Mouse (Mus musculus): ENCODE data around the gene Mrps2. TPM values are rescaled to one million over a fixed set of nuclear protein-coding genes. Genes with fewer than 3 reads are reported as not detected.
"Not testable (repeated sequence)": the region's sequence is repeated elsewhere in the genome, so short reads cannot be mapped to it uniquely, and the experiment has no call there.

Gene Mrps2
- polyA plus RNA-seq, 1 experiment from 2014 or later: 65.9 TPM

DNA sequence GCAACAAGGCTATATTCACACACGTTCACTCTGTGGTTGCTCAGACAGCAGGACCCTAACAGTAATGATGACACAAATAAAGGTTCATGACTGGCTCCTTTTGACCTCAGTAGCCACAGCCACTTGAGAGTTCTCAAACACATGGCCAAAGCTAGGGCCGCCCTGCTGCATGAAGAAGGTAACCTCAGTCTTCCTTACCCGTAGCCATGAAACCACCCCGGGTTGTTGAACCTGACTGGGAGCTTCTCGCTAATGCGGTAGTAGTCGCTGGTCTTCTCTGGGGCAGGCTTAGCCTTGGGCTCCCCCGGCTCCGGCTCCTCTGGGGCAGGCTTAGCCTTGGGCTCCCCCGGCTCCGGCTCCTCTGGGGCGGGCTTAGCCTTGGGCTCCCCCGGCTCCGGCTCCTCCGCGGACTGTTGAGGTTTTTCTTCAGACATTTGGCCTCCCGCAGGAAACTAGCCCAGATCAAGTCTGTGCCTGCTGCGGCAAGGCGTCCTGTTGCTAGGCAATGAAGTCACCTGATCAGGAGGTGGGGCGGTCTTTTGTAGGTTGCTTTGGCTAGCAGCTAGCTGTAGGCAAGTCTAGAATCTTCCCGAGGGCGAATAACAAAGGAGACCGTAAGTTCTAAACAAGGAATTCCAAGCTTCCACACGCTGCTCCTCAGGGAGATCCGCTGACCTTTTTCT lies 1.9 kb upstream of the Mrps2 start, which contains the start of gene 1700007K13Rik:
1700007K13Rik (minus strand) TSS at position 497 of the 683 bp plus-strand sequence.
- H3K36me3 ChIP-seq (ENCODE audit: control insufficient read depth, insufficient read depth, low read length): peaks cover 20% of the 10 kb centered on the region
- 0 out of 2 replicates have a peak within 1 kb of the TSS, but pooled peaks have one; percentile 10 for H3K9ac ChIP-seq (ENCODE audit: low read length)
- peaks cover 6% of the 10 kb centered on the region for H3K4me1 ChIP-seq (ENCODE audit: control insufficient read depth, insufficient read depth, low read length)
- ATAC-seq (ENCODE audit: low FRiP score) (peak; percentile 64), DNase-seq (ENCODE audit: low spot score, missing footprints) (peak; percentile 93)
- H3K27me3 ChIP-seq (ENCODE audit: control insufficient read depth, insufficient read depth, low read length): peaks cover 5% of the 10 kb centered on the region; the same call in 1 of the 2 replicates
- WGBS: 4% methylated on average over 25 of the region's 25 CpGs
- H3K4me2 ChIP-seq: peak within 1 kb of the TSS; percentile 35; the same call in 1 of the 2 replicates
- H3K27ac ChIP-seq (ENCODE audit: low read depth, low read length): no peak within 1 kb of the TSS
- H3K4me3 ChIP-seq (ENCODE audit: low read depth, low read length): peak within 1 kb of the TSS; percentile 13; the same call in 1 of the 2 replicates
- no peaks in the 10 kb centered on the region for H3K9me3 ChIP-seq (ENCODE audit: control insufficient read depth, low read length)

DNA sequence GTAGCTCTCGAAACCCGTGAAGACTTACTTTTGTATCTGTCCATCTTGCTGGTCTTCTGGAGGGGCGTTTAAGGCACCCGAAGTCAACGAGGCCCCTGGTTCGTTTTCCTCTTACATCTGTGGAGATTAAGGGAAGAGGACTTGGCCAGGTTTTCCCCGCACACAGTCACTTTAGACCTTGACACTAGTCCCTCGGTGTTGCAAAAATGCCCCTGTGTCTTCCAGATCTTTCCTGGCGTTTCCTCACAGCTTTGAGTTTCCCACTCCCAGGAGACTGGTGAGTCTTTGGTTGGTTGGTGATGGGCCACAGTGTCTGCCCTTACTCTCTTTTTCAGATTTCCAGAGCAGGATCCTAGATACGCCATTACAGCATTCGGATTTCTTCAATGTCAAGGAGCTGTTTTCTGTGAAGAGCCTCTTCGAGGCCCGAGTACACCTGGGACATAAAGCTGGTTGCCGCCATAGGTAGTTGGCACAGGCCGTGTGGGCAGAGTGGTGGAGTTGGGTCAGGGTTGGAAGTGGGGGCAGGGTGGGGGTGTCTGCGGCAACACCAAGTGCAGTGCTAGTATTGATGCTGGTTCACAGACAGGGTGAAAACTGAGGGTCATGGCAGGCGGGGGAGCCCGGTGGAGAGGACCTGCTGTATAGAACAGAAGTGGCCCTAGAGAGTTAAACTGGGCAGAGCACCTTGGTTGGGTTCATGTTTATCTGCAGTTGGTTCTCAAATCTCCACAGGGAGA lies 790 bp downstream of the Mrps2 start:
- no peak overlapping the region for H3K27ac ChIP-seq (ENCODE audit: low read depth, low read length)
- ATAC-seq (ENCODE audit: low FRiP score): no peak
- no peak for DNase-seq (ENCODE audit: low spot score, missing footprints)
- H3K4me1 ChIP-seq (ENCODE audit: control insufficient read depth, insufficient read depth, low read length): peaks cover 6% of the 10 kb centered on the region
- 52% methylated on average over 18 of the region's 18 CpGs for WGBS
- H3K4me2 ChIP-seq: peak overlapping the region; percentile 87
- H3K4me3 ChIP-seq (ENCODE audit: low read depth, low read length): peak overlapping the region; percentile 95
- H3K27me3 ChIP-seq (ENCODE audit: control insufficient read depth, insufficient read depth, low read length): peaks cover 5% of the 10 kb centered on the region; the same call in 1 of the 2 replicates
- H3K9ac ChIP-seq (ENCODE audit: low read length): peak overlapping the region; percentile 98
- peaks cover 30% of the 10 kb centered on the region for H3K36me3 ChIP-seq (ENCODE audit: control insufficient read depth, insufficient read depth, low read length)
- peaks cover 3% of the 10 kb centered on the region; the same call in 1 of the 2 replicates for H3K9me3 ChIP-seq (ENCODE audit: control insufficient read depth, low read length)

DNA sequence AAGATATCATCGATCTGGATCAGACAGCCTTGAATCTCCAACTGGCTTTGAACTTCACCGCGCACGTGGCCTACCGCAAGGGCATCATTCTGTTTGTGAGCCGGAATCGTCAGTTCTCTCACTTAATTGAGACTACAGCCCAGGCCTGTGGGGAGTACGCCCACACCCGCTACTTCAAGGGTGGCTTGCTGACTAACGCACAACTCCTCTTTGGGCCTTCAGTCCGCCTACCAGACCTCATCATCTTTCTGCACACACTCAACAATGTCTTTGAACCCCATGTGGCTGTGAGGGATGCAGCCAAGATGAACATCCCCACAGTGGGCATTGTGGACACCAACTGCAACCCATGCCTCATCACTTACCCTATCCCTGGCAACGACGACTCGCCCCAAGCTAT lies 1.6 kb downstream of the Mrps2 start:
- Histone ChIP-seq H3K4me3 (ENCODE audit: low read depth, low read length) (no peak overlapping the region), H3K4me1 (ENCODE audit: control insufficient read depth, insufficient read depth, low read length) (peaks cover 6% of the 10 kb centered on the region), H3K9ac (ENCODE audit: low read length) (no peak overlapping the region), H3K4me2 (no peak overlapping the region), H3K27ac (ENCODE audit: low read depth, low read length) (no peak overlapping the region), H3K9me3 (ENCODE audit: control insufficient read depth, low read length) (peaks cover 3% of the 10 kb centered on the region; the same call in 1 of the 2 replicates), H3K27me3 (ENCODE audit: control insufficient read depth, insufficient read depth, low read length) (peaks cover 5% of the 10 kb centered on the region; the same call in 1 of the 2 replicates), H3K36me3 (ENCODE audit: control insufficient read depth, insufficient read depth, low read length) (peaks cover 30% of the 10 kb centered on the region)
- ATAC-seq (ENCODE audit: low FRiP score) (no peak), DNase-seq (ENCODE audit: low spot score, missing footprints) (no peak)
- 96% methylated on average over 14 of the region's 14 CpGs for WGBS

DNA sequence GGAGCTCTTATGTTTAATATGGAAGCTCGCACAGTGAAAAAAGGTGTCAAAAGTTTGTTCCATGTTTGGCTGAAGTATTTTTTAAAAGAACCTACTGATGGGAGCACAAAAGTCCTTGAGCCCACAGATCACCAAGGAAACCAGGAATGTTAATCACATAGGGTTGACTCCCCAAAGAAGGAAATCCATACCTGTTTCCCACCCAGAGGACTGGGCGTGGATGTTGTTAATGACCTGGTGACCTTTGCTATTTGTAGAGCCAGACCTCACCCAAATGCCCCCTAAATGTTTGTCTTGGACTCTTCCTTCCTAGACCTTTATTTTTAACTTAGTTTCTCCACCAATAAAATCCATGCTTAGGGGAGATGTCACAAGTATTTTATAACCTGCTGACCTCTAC lies 2.7 kb downstream of the Mrps2 start:
- H3K36me3 ChIP-seq (ENCODE audit: control insufficient read depth, insufficient read depth, low read length): peaks cover 30% of the 10 kb centered on the region
- H3K4me1 ChIP-seq (ENCODE audit: control insufficient read depth, insufficient read depth, low read length): peaks cover 6% of the 10 kb centered on the region
- no peak overlapping the region for H3K4me3 ChIP-seq (ENCODE audit: low read depth, low read length)
- no peak overlapping the region for H3K27ac ChIP-seq (ENCODE audit: low read depth, low read length)
- 100% methylated on average over 2 of the region's 2 CpGs for WGBS
- H3K27me3 ChIP-seq (ENCODE audit: control insufficient read depth, insufficient read depth, low read length): no peaks in the 10 kb centered on the region
- ATAC-seq (ENCODE audit: low FRiP score): no peak
- H3K9ac ChIP-seq (ENCODE audit: low read length): no peak overlapping the region
- H3K4me2 ChIP-seq: no peak overlapping the region
- DNase-seq (ENCODE audit: low spot score, missing footprints): no peak
- peaks cover 3% of the 10 kb centered on the region; the same call in 1 of the 2 replicates for H3K9me3 ChIP-seq (ENCODE audit: control insufficient read depth, low read length)

DNA sequence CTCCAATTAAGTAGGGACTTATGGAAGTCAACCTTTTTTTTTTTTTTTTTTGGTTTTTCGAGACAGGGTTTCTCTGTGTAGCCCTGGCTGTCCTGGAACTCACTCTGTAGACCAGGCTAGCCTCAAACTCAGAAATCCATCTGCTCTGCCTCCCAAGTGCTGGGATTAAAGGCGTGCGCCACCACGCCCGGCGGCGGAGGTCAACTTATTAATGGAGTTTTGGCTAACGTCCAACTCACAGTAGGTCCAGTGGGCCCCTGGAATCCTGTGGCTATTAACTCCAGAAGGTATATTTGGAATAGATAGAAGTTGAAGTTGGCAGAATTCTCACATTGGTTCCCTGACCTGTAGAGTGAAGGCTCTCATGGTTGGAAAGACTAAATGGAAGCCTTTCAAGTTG lies 4.1 kb downstream of the Mrps2 start:
- H3K9ac ChIP-seq (ENCODE audit: low read length); H3K27me3 ChIP-seq (ENCODE audit: control insufficient read depth, insufficient read depth, low read length); H3K4me2 ChIP-seq; H3K4me1 ChIP-seq (ENCODE audit: control insufficient read depth, insufficient read depth, low read length); H3K9me3 ChIP-seq (ENCODE audit: control insufficient read depth, low read length); H3K27ac ChIP-seq (ENCODE audit: low read depth, low read length); H3K4me3 ChIP-seq (ENCODE audit: low read depth, low read length); DNase-seq (ENCODE audit: low spot score, missing footprints); ATAC-seq (ENCODE audit: low FRiP score): not testable (repeated sequence)
- H3K36me3 ChIP-seq (ENCODE audit: control insufficient read depth, insufficient read depth, low read length): peaks cover 30% of the 10 kb centered on the region
- WGBS: 96% methylated on average over 8 of the region's 8 CpGs

DNA sequence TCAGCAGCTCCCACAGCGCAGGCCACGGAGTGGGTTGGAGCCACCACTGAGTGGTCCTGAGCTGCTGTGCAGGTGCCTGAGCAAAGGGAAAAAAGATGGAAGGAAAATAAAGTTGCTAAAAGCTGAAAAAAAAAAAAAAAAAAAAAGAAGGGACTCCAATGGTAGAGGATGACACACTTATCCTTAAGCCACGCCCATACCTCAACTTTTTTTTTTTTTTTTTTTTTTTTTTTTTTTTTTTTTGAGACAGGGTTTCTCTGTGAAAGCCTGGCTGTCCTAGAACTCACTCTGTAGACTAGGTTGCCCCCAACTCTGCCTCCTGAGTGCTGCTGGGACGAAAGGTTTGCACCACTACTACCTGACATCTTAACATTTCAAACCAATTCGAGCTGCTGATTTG lies 10.1 kb downstream of the Mrps2 start:
- not testable (repeated sequence) for H3K36me3 ChIP-seq (ENCODE audit: control insufficient read depth, insufficient read depth, low read length); H3K9ac ChIP-seq (ENCODE audit: low read length); ATAC-seq (ENCODE audit: low FRiP score); H3K4me3 ChIP-seq (ENCODE audit: low read depth, low read length); H3K4me1 ChIP-seq (ENCODE audit: control insufficient read depth, insufficient read depth, low read length); H3K27me3 ChIP-seq (ENCODE audit: control insufficient read depth, insufficient read depth, low read length); H3K9me3 ChIP-seq (ENCODE audit: control insufficient read depth, low read length); DNase-seq (ENCODE audit: low spot score, missing footprints); H3K4me2 ChIP-seq; H3K27ac ChIP-seq (ENCODE audit: low read depth, low read length)
- WGBS: 93% methylated on average over 5 of the region's 5 CpGs

DNA sequence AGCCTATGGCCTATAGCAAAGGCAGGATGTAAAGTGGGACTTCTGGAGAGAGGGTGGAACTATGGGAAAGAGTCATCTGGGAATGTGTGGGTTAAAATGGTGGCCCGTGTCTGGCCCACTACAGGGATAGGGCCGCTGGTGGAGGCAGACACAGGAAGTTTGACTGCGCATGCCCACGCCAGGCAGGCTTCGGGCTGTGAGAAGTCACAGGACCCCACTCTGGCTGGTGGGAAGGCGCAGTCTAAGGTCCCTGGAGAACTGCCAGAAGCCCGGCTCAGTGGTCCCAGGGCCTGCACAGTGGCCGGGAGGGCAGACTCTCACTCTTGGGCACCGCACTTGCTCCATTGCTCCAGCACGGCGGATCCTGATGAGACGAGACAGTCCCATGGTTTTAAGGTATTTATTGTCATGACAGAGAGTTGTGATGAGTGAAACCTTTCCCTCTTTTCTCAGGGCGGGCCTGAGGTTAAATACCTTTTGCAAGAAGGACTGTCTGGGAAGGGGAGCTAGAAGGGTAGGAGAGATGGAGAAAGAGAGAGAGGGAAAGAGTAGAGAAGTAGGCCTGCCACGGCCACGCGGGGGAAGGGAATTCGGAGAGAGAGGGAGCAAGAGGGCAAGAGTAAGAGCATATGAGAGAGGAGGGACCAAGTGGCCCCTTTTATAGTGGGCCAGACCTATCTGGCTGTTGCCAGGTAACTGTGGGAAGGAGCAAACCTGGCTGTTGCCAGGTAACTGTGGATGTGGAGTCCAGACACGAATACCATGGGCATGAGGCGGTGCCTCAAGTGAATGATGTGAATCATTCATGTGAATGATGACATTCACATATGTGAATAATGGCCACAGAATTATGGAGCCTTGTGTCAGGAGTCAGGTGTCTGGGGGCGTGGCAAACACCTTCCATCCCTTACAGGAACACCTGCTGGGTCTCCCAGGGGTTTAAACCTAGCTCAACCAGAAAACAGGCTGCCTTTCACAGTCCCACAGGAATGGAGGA lies 11.6 kb downstream of the Mrps2 start:
- Histone ChIP-seq H3K4me3 (ENCODE audit: low read depth, low read length) (no peak overlapping the region), H3K9ac (ENCODE audit: low read length) (no peak overlapping the region), H3K36me3 (ENCODE audit: control insufficient read depth, insufficient read depth, low read length) (no peaks in the 10 kb centered on the region), H3K4me2 (no peak overlapping the region), H3K9me3 (ENCODE audit: control insufficient read depth, low read length) (no peaks in the 10 kb centered on the region), H3K27me3 (ENCODE audit: control insufficient read depth, insufficient read depth, low read length) (no peaks in the 10 kb centered on the region), H3K27ac (ENCODE audit: low read depth, low read length) (no peak overlapping the region), H3K4me1 (ENCODE audit: control insufficient read depth, insufficient read depth, low read length) (no peaks in the 10 kb centered on the region)
- no peak for ATAC-seq (ENCODE audit: low FRiP score)
- WGBS: 85% methylated on average over 20 of the region's 20 CpGs
- DNase-seq (ENCODE audit: low spot score, missing footprints): no peak

DNA sequence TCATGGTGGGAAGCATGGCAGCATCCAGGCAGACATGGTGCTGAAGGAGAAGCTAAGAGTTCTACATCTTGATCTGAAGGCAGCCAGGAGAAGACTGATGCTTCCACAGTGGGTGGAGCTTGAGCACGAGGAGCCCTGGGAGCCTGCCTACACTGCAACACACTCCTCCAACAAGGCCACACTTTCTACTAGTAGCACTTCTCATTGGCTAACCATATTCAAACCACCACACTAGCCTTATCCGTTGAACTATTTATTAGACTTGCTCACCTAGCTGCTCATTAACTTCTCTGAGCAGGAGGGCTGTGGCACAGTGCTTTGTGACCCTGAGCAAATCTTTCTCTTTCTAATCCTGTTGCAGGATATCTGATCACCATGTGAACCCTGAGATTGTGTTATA lies 16.0 kb downstream of the Mrps2 start:
- DNase-seq (ENCODE audit: low spot score, missing footprints) (no peak), ATAC-seq (ENCODE audit: low FRiP score) (no peak)
- Histone ChIP-seq H3K27ac (ENCODE audit: low read depth, low read length) (no peak overlapping the region), H3K4me3 (ENCODE audit: low read depth, low read length) (no peak overlapping the region), H3K9me3 (ENCODE audit: control insufficient read depth, low read length) (no peaks in the 10 kb centered on the region), H3K9ac (ENCODE audit: low read length) (no peak overlapping the region), H3K27me3 (ENCODE audit: control insufficient read depth, insufficient read depth, low read length) (no peaks in the 10 kb centered on the region), H3K4me1 (ENCODE audit: control insufficient read depth, insufficient read depth, low read length) (no peaks in the 10 kb centered on the region), H3K4me2 (no peak overlapping the region), H3K36me3 (ENCODE audit: control insufficient read depth, insufficient read depth, low read length) (no peaks in the 10 kb centered on the region)
- 69% methylated on average over 2 of the region's 2 CpGs for whole genome bisulfite sequencing
